9 mouse cellular contexts compared by ENCODE assay signal in genomic region chr4:154958171-154958570, GRCm38 (mm10). TPM values are rescaled to one million over a fixed set of nuclear protein-coding genes. Genes with fewer than 3 reads are reported as not detected.
DNase-seq lines count a peak whose midpoint lies in the region; ATAC-seq lines count a peak whose summit lies in the region.
"Had no signal": no experiment of that assay in that cellular context is flagged by ENCODE, and none has a peak within 500 bp of the region (broad histone marks: within the 10 kb centered on the region; RNA-seq: fewer than 3 reads in every experiment).

No protein-coding gene starts in this region.

- H3K27me3 ChIP-seq in forebrain, embryonic 13.5 days, result peaks cover 20% of the 10 kb centered on the region
- H3K27me3 ChIP-seq in neural tube, embryonic 15.5 days (replicated peaks), result peaks cover 16% of the 10 kb centered on the region

- no peaks in the 10 kb centered on the region for H3K9me3 ChIP-seq in forebrain, embryonic 13.5 days (replicated peaks)
- H3K9me3 ChIP-seq in neural tube, embryonic 15.5 days (replicated peaks), result no peaks in the 10 kb centered on the region

- peak overlapping the region; percentile 20 for H3K4me3 ChIP-seq in forebrain, embryonic 13.5 days
- H3K4me3 ChIP-seq in neural tube, embryonic 15.5 days (replicated peaks), result no peak overlapping the region

- ATAC-seq in forebrain, embryonic 13.5 days, result peak; percentile 66
- ATAC-seq in neural tube, embryonic 15.5 days (ENCODE audit: low FRiP score), result peak; percentile 15; the same call in 1 of the 2 replicates
- no peak for ATAC-seq in inflammation-experienced regulatory T-cells, adult 6 months

- H3K4me1 ChIP-seq in forebrain, embryonic 13.5 days, result peaks cover 73% of the 10 kb centered on the region
- peaks cover 64% of the 10 kb centered on the region for H3K4me1 ChIP-seq in neural tube, embryonic 15.5 days

- peak overlapping the region; percentile 79 for H3K27ac ChIP-seq in forebrain, embryonic 13.5 days
- H3K27ac ChIP-seq in neural tube, embryonic 15.5 days (replicated peaks), result peak overlapping the region; percentile 18; the same call in 1 of the 2 replicates
- H3K27ac ChIP-seq: liver, embryonic 14.5 days had no signal

- 0% methylated on average over 15 of the region's 15 CpGs for WGBS in forebrain, embryonic 13.5 days
- 4% methylated on average over 15 of the region's 15 CpGs for WGBS in neural tube, embryonic 15.5 days

- H3K36me3 ChIP-seq in forebrain, embryonic 13.5 days (ENCODE audit: poor library complexity, severe bottlenecking), result peaks cover 7% of the 10 kb centered on the region
- H3K36me3 ChIP-seq in neural tube, embryonic 15.5 days, result no peaks in the 10 kb centered on the region

- peak overlapping the region; percentile 54 for H3K4me2 ChIP-seq in forebrain, embryonic 13.5 days
- H3K4me2 ChIP-seq in neural tube, embryonic 15.5 days, result peak overlapping the region; percentile 42

- DNase-seq in left cerebral cortex, postnatal 10 days (ENCODE audit: extremely low spot score in 1 of 2, low spot score in 2 of 2), result peak; percentile 73 to 79
- DNase-seq in left cerebral cortex, adult 11 months (ENCODE audit: low spot score), result no peak
- peak; percentile 67 to 74 for DNase-seq in cerebellum, adult 18-20 months
- DNase-seq in left cerebral cortex, postnatal 4 days, result peak; percentile 92
- DNase-seq in adrenal gland, postnatal 4 days (ENCODE audit: low spot score in 2 of 2), result no peak

- no peak overlapping the region; the same call in 1 of the 2 replicates for H3K9ac ChIP-seq in forebrain, embryonic 13.5 days
- 0 out of 2 replicates have a peak overlapping the region, but pooled peaks have one; percentile 3 for H3K9ac ChIP-seq in neural tube, embryonic 15.5 days (replicated peaks)
- H3K9ac ChIP-seq: liver, embryonic 14.5 days had no signal

- intact Hi-C loops in left cerebral cortex, postnatal 10 days (cut with DNase I), result no loop called here
- intact Hi-C loops in left cerebral cortex, postnatal 4 days (cut with DNase I), result no loop called here

RNA-seq across cellular contexts. Expression of gene Hes5, which starts 2.6 kb away (rescaled TPM):
- 10 to 100 TPM; 33.3 to 61.6 TPM for total RNA-seq in left cerebral cortex, postnatal 10 days (2021)
- 243 and 266 TPM in 2 replicates for polyA plus RNA-seq in forebrain, embryonic 13.5 days (2015; fragmentation: Nextera tagmentation; extraction: Ambion mirVana)
- total RNA-seq in left cerebral cortex, postnatal 4 days (2021), result 10 to 100 TPM; 56.8 to 74.5 TPM
- 80.3 and 113 TPM in 2 replicates for polyA plus RNA-seq in neural tube, embryonic 15.5 days (2015; fragmentation: Nextera tagmentation; extraction: Ambion mirVana)
- polyA plus RNA-seq in inflammation-experienced regulatory T-cells, adult 6 months (2017; shearing (Covaris generic)), result 1 to 10 TPM in 2 of 3 experiments, not detected in 1; 1.2 to 1.3 TPM
- 1 to 10 TPM in 1 of 2 experiments, under 1 TPM in 1; 0.96 to 2.2 TPM for total RNA-seq in adrenal gland, postnatal 4 days (2021)

RNA-seq across cellular contexts. Expression of gene Pank4, which starts 5.8 kb away (rescaled TPM):
- 10 to 100 TPM; 30.6 to 31.9 TPM for total RNA-seq in left cerebral cortex, postnatal 10 days (2021)
- 41.1 and 45.0 TPM in 2 replicates for polyA plus RNA-seq in forebrain, embryonic 13.5 days (2015; fragmentation: Nextera tagmentation; extraction: Ambion mirVana)
- 10 to 100 TPM; 34.5 to 39.8 TPM for total RNA-seq in left cerebral cortex, postnatal 4 days (2021)
- 37.4 and 40.6 TPM in 2 replicates for polyA plus RNA-seq in neural tube, embryonic 15.5 days (2015; fragmentation: Nextera tagmentation; extraction: Ambion mirVana)
- 10 to 100 TPM; 22.1 to 59.6 (median 49.1) TPM for polyA plus RNA-seq in inflammation-experienced regulatory T-cells, adult 6 months (2017; shearing (Covaris generic))
- total RNA-seq in adrenal gland, postnatal 4 days (2021), result 10 to 100 TPM; 32.4 to 39.2 TPM

RNA-seq across cellular contexts. Expression of gene Tnfrsf14, which starts 29.8 kb away (rescaled TPM):
- under 1 TPM; 0.61 to 0.99 TPM for total RNA-seq in left cerebral cortex, postnatal 10 days (2021)
- 0.14 and 0.28 TPM in 2 replicates for polyA plus RNA-seq in forebrain, embryonic 13.5 days (2015; fragmentation: Nextera tagmentation; extraction: Ambion mirVana)
- total RNA-seq in left cerebral cortex, postnatal 4 days (2021), result 1 to 10 TPM in 1 of 2 experiments, under 1 TPM in 1; 0.58 to 1.1 TPM
- 0.37 and 1.4 TPM in 2 replicates for polyA plus RNA-seq in neural tube, embryonic 15.5 days (2015; fragmentation: Nextera tagmentation; extraction: Ambion mirVana)
- polyA plus RNA-seq in inflammation-experienced regulatory T-cells, adult 6 months (2017; shearing (Covaris generic)), result 100 to 1,000 TPM in 2 of 3 experiments, 10 to 100 TPM in 1; 10.2 to 157 (median 117) TPM
- 10 to 100 TPM; 10.6 to 13.2 TPM for total RNA-seq in adrenal gland, postnatal 4 days (2021)

RNA-seq across cellular contexts. Expression of gene Fam213b, which starts 59.2 kb away (rescaled TPM):
- total RNA-seq in left cerebral cortex, postnatal 10 days (2021), result 10 to 100 TPM; 25.5 to 26.0 TPM
- polyA plus RNA-seq in forebrain, embryonic 13.5 days (2015; fragmentation: Nextera tagmentation; extraction: Ambion mirVana), result 29.5 and 34.1 TPM in 2 replicates
- 10 to 100 TPM; 19.5 to 19.8 TPM for total RNA-seq in left cerebral cortex, postnatal 4 days (2021)
- 68.2 and 79.2 TPM in 2 replicates for polyA plus RNA-seq in neural tube, embryonic 15.5 days (2015; fragmentation: Nextera tagmentation; extraction: Ambion mirVana)
- 10 to 100 TPM in 2 of 3 experiments, 1 to 10 TPM in 1; 2.8 to 17.4 (median 15.1) TPM for polyA plus RNA-seq in inflammation-experienced regulatory T-cells, adult 6 months (2017; shearing (Covaris generic))
- 10 to 100 TPM; 35.7 to 41.1 TPM for total RNA-seq in adrenal gland, postnatal 4 days (2021)

Comparison
In these comparisons a context has a peak if more than half of its experiments do, and no peak if none do; other contexts are left out.
1. DNase-seq: peak in left cerebral cortex, postnatal 10 days (2 of 2), cerebellum, adult 18-20 months (2 of 2) and left cerebral cortex, postnatal 4 days (single experiment); none in left cerebral cortex, adult 11 months (single experiment) and adrenal gland, postnatal 4 days (0 of 2).
2. RNA of gene Hes5, which starts 2.6 kb away (total RNA-seq): 56.8 to 74.5 TPM in left cerebral cortex, postnatal 4 days and 33.3 to 61.6 TPM in left cerebral cortex, postnatal 10 days; 0.96 to 2.2 TPM in adrenal gland, postnatal 4 days; every median in the first group is over 10 times any median in the second.
3. RNA of gene Tnfrsf14, which starts 29.8 kb away (total RNA-seq): 10.6 to 13.2 TPM in adrenal gland, postnatal 4 days; 0.58 to 1.1 TPM in left cerebral cortex, postnatal 4 days and 0.61 to 0.99 TPM in left cerebral cortex, postnatal 10 days; every median in the first group is over 4 times any median in the second.